Comparison of ENCODE assay signal across 11 mouse cellular contexts in the genomic region with DNA sequence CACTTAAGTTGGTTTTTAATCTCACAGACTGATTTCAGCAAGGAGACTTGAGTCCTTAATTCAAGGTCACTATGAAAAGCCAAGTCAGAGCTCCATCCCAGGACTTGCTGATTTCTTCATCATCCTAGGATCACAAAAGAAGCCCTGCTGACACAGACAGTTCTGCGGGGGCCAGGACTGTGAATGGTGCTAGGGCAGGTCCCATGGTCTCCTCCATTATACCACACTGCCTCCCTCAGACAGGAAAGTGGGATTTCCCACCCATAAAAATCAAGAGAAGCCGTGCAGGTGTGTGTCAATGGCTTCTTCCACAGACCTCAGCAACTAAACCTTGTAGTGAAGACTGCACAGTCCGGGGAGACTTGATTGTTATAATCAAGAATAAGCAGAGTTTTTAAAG. TPM values are rescaled to one million over a fixed set of nuclear protein-coding genes. Genes with fewer than 3 reads are reported as not detected.
DNase-seq lines count a peak whose midpoint lies in the region; ATAC-seq and TF ChIP-seq lines count a peak whose summit lies in the region.
"Had no signal": no experiment of that assay in that cellular context is flagged by ENCODE, and none has a peak within 500 bp of the region (broad histone marks: within the 10 kb centered on the region; RNA-seq: fewer than 3 reads in every experiment).

No protein-coding gene starts in this region.

- TF ChIP-seq EP300 in lung, postnatal 0 days (IDR thresholded peaks at IDR 0.05), result no peak

- 63% methylated on average over 3 of the region's 3 CpGs for WGBS in lung, postnatal 0 days
- 37% methylated on average over 3 of the region's 3 CpGs for WGBS in kidney, embryonic 16.5 days

- no peak overlapping the region for H3K4me3 ChIP-seq in lung, postnatal 0 days (ENCODE audit: low read depth, low read length)
- H3K4me3 ChIP-seq in kidney, embryonic 16.5 days (ENCODE audit: low read length), result peak overlapping the region; percentile 87

- H3K9ac ChIP-seq in lung, postnatal 0 days (replicated peaks; ENCODE audit: low read depth), result no peak overlapping the region
- no peak overlapping the region for H3K9ac ChIP-seq in kidney, embryonic 16.5 days (replicated peaks; ENCODE audit: low read length)

- 0 out of 2 replicates have a peak, but pooled peaks cover 3% of the 10 kb centered on the region for H3K4me1 ChIP-seq in lung, postnatal 0 days (ENCODE audit: insufficient read depth, low read depth, low read length)
- H3K4me1 ChIP-seq in kidney, embryonic 16.5 days (ENCODE audit: insufficient read depth, low read length), result peaks cover 38% of the 10 kb centered on the region

- peak; percentile 94 for DNase-seq in heart, adult 11 months
- no peak for DNase-seq in heart, postnatal 25 days (ENCODE audit: low spot score)
- no peak for DNase-seq in lung, postnatal 0 days (ENCODE audit: low spot score)
- no peak for DNase-seq in lung, postnatal 14 days
- peak; percentile 17 for DNase-seq in retina, postnatal 1 day
- DNase-seq in embryo, embryonic 10.5 days (ENCODE audit: low spot score), result no peak
- DNase-seq in MN1 (ENCODE audit: low spot score), result no peak
- DNase-seq: adrenal gland, adult 8-10 months; layer of hippocampus, adult 9-11 months; right cerebral cortex, adult 18-20 months had no signal

- intact Hi-C loops in heart, postnatal 25 days (cut with DNase I), result loop anchor here (2.0 to 5.0 kb wide), 4 partner anchors 55 to 223 kb away; no protein-coding TSS in a partner anchor

- ATAC-seq in lung, postnatal 0 days, result no peak
- no peak for ATAC-seq in kidney, embryonic 16.5 days (ENCODE audit: low FRiP score, low TSS enrichment)

- no peaks in the 10 kb centered on the region for H3K9me3 ChIP-seq in lung, postnatal 0 days (ENCODE audit: low read length)
- no peaks in the 10 kb centered on the region for H3K9me3 ChIP-seq in kidney, embryonic 16.5 days (ENCODE audit: low read length)

- no peak overlapping the region for H3K27ac ChIP-seq in lung, postnatal 0 days (ENCODE audit: low read length)
- H3K27ac ChIP-seq in kidney, embryonic 16.5 days (ENCODE audit: low read length), result no peak overlapping the region

- peak; percentile 14; the same call in 1 of the 2 replicates for TF ChIP-seq CTCF in lung, postnatal 0 days (IDR thresholded peaks at IDR 0.05)

- H3K36me3 ChIP-seq in lung, postnatal 0 days (ENCODE audit: insufficient read depth, low read length), result no peaks in the 10 kb centered on the region
- H3K36me3 ChIP-seq in kidney, embryonic 16.5 days (ENCODE audit: insufficient read depth, low read length), result no peaks in the 10 kb centered on the region

- peak overlapping the region; percentile 91; the same call in 1 of the 2 replicates for H3K4me2 ChIP-seq in lung, postnatal 0 days (replicated peaks; ENCODE audit: low read depth, low read length)
- H3K4me2 ChIP-seq in kidney, embryonic 16.5 days (replicated peaks; ENCODE audit: low read depth, low read length), result peak overlapping the region; percentile 97

- H3K27me3 ChIP-seq in lung, postnatal 0 days (replicated peaks; ENCODE audit: insufficient read depth, low read length), result no peaks in the 10 kb centered on the region
- no peaks in the 10 kb centered on the region for H3K27me3 ChIP-seq in kidney, embryonic 16.5 days (ENCODE audit: insufficient read depth, low read length)

RNA-seq across cellular contexts. Expression of a gene that starts 2.3 kb away (rescaled TPM):
- 10 to 100 TPM in 1 of 2 experiments, 1 to 10 TPM in 1; 9.3 to 16.5 TPM for total RNA-seq in heart, postnatal 25 days (2021)
- 22.1 and 25.7 TPM in 2 replicates for polyA plus RNA-seq in lung, postnatal 0 days (2015; fragmentation: Nextera tagmentation; extraction: Ambion mirVana)
- polyA plus RNA-seq in kidney, embryonic 16.5 days (2015; fragmentation: Nextera tagmentation; extraction: Ambion mirVana), result 29.1 and 35.6 TPM in 2 replicates

Comparison
In these comparisons a context has a peak if more than half of its experiments do, and no peak if none do; other contexts are left out.
1. DNase-seq: peak in heart, adult 11 months (single experiment) and retina, postnatal 1 day (single experiment); none in heart, postnatal 25 days (single experiment), lung, postnatal 0 days (single experiment), lung, postnatal 14 days (single experiment), embryo, embryonic 10.5 days (single experiment) and MN1 (single experiment).